Mouse (Mus musculus) kidney, adult 2 months (tissue): ENCODE data around the gene Rab22a.

ENCODE experiments used
- CTCF ChIP-seq: fragments of 200-500 bp; conservative IDR thresholded peaks from 2 replicates; pipeline ENCODE4 v1.5.1; 2011; ENCODE audit warnings: low read depth, mild to moderate bottlenecking, control low read depth, low read length, moderate library complexity, mixed read lengths; ENCODE audit not compliant: insufficient read depth, insufficient read length
- POLR2A ChIP-seq: fragments of 200-500 bp; IDR thresholded peaks from one replicate; pipeline ENCODE4 v1.6.1; 2011; ENCODE audit warnings: low read depth, low read length, control low read depth

GRCm38 (mm10) chr2:173738232-173738631 lies 78.7 kb downstream of the Rab22a start:
- TF ChIP-seq CTCF (no peak), POLR2A (no peak)
